Mouse (Mus musculus) liver, embryonic 16.5 days (tissue): Measurements from ENCODE around the gene Begain. TPM values are rescaled to one million over a fixed set of nuclear protein-coding genes. Genes with fewer than 3 reads are reported as not detected.

Experiments
- ATAC-seq: fragments of 200-750 bp; cut with Nextera tagmentation; 2 replicates; pipeline ENCODE4 v1.8.0; 2017; ENCODE audit warnings: low read depth, mild to moderate bottlenecking, moderate number of reproducible peaks, moderate library complexity
- H3K27ac ChIP-seq: fragments of 300-500 bp; sonication (generic); 2 replicates; pipeline ENCODE4 v1.5.1; 2014; ENCODE audit warnings: mild to moderate bottlenecking, low read length
- H3K27me3 ChIP-seq: fragments of 300-500 bp; sonication (generic); 2 replicates; pipeline ENCODE4 v1.6.1; 2014; ENCODE audit warnings: low read depth, low read length, mixed read lengths; ENCODE audit not compliant: control insufficient read depth, insufficient read depth
- H3K36me3 ChIP-seq: fragments of 300-500 bp; sonication (generic); 2 replicates; pipeline ENCODE4 v1.6.1; 2014; ENCODE audit warnings: mild to moderate bottlenecking; ENCODE audit not compliant: control insufficient read depth, insufficient read depth
- H3K4me1 ChIP-seq: fragments of 300-500 bp; sonication (generic); 2 replicates; pipeline ENCODE4 v1.6.1; 2014; ENCODE audit warnings: low read depth, low read length, mixed read lengths; ENCODE audit not compliant: control insufficient read depth
- H3K4me2 ChIP-seq: fragments of 300-500 bp; sonication (generic); 2 replicates; pipeline ENCODE4 v1.6.1; 2014; ENCODE audit warnings: low read depth, low read length, mixed read lengths
- H3K4me3 ChIP-seq: fragments of 300-500 bp; sonication (generic); 2 replicates; pipeline ENCODE4 v1.5.1; 2014; ENCODE audit warnings: low read depth, mild to moderate bottlenecking, low read length
- H3K9ac ChIP-seq: fragments of 300-500 bp; sonication (generic); 2 replicates; pipeline ENCODE4 v1.6.1; 2014; ENCODE audit warnings: low read depth, low read length
- H3K9me3 ChIP-seq: fragments of 300-500 bp; sonication (generic); replicated peaks from 2 replicates; pipeline ENCODE4 v1.6.1; 2016; ENCODE audit warnings: low read length; ENCODE audit not compliant: control insufficient read depth
- WGBS: fragments of 180-500 bp; shearing (Covaris S2); extraction: QIAGEN DNeasy Blood & Tissue Kit; methylation state at CpG from one replicate; pipeline ENCODE4 v1.1.7; 2014; ENCODE audit not compliant: insufficient replicate concordance; 5-methylcytosine and 5-hydroxymethylcytosine counted together
- polyA plus RNA-seq: library from polyadenylated mRNA; unstranded; fragments of >200 nt; fragmentation: Nextera tagmentation; extraction: Ambion mirVana; gene quantifications from 2 replicates; pipeline ENCODE4 v1.2.1, GENCODE M21; 2015

The Begain gene
- polyA plus RNA-seq, 1 experiment from 2014 or later: 0.66 TPM

DNA sequence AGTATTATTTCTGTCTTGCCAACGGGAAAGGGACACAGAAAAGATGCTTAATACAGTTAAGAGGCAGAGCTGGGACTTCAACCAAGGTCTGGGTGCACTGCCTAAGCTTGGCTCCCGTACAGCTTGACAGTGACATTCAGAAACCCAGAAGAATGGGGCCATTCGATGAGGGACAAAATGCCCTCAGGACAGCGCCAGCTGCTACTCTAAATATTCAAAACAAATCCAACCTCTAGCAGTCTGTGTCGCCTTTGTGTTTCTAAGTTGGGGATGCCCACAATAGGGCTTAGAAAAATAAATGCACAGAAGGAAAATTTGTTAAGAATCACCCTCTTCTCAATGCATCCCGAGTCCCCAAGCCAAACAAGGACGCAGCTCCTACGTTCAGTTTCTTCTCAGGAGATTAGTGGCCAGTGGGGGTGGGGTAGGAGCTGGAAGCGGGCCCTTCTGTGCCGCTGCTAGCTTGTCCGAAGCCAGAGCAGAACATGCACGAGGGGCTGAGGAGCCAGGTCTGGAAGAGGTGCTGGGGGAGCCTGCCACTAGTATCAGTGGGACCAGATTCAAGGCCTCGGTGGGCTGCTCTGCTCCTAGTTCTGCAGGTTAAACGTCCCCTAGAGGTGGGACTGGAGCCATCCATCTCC, 29.7 kb downstream of the Begain start:
- Histone ChIP-seq H3K4me1 (no peaks in the 10 kb centered on the region), H3K27me3 (peaks cover 10% of the 10 kb centered on the region), H3K9ac (no peak overlapping the region), H3K4me3 (no peak overlapping the region), H3K27ac (no peak overlapping the region), H3K4me2 (no peak overlapping the region), H3K36me3 (no peaks in the 10 kb centered on the region), H3K9me3 (no peaks in the 10 kb centered on the region)
- no peak for ATAC-seq
- 53% methylated on average over 14 of the region's 14 CpGs for WGBS

DNA sequence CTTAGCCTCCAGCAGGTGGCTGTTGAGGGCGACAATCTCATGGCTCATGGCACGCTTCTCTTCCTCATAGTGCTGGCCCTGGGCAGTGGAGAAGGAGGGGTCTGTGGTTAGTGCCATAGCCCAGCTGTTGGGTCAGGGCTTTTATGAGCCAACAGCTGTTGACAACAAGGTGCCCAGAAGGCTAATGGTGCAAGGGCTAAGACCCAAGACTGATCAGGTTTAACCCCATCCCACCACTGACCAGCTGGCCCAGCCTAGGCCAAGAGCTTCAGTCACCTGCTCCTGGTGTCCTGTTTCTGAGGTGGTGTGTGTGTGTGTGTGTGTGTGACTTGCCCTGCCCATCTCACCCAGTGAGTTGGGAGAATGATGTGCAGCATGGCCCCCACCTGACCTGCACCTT, 31.0 kb downstream of the Begain start:
- Histone ChIP-seq H3K4me2 (no peak overlapping the region), H3K9me3 (no peaks in the 10 kb centered on the region)

DNA sequence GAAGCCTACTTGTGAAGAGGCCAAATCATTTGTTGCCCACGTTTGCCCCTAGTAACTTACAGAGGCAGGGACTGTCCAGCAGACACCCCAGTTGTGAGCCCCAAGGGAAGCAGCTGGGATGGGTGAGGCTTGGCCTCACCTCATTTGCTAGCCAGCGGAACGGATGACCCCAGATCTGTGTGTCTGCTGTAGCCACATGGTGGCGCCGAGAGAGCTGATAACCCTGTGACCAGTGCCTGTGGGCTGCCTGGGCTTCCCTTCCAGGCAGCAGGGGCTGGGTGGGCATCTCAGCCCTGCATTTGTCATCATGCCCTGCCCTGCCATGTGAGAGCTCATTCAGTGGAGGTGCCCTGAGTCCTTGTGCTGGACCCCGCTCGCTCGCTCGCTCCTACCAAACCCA, 44.2 kb downstream of the Begain start:
- ATAC-seq: no peak
- Histone ChIP-seq H3K4me2 (no peak overlapping the region), H3K4me3 (no peak overlapping the region), H3K27me3 (no peaks in the 10 kb centered on the region), H3K4me1 (no peaks in the 10 kb centered on the region), H3K27ac (no peak overlapping the region), H3K36me3 (no peaks in the 10 kb centered on the region), H3K9ac (no peak overlapping the region), H3K9me3 (no peaks in the 10 kb centered on the region)
- 60% methylated on average over 9 of the region's 9 CpGs for WGBS

More for the DNA sequence above, 31.0 kb downstream of the Begain start:
- 54% methylated on average over 2 of the region's 2 CpGs for WGBS
- Histone ChIP-seq H3K9ac (no peak overlapping the region), H3K27ac (no peak overlapping the region), H3K4me1 (no peaks in the 10 kb centered on the region), H3K36me3 (no peaks in the 10 kb centered on the region), H3K4me3 (no peak overlapping the region), H3K27me3 (peaks cover 20% of the 10 kb centered on the region)
- no peak for ATAC-seq

DNA sequence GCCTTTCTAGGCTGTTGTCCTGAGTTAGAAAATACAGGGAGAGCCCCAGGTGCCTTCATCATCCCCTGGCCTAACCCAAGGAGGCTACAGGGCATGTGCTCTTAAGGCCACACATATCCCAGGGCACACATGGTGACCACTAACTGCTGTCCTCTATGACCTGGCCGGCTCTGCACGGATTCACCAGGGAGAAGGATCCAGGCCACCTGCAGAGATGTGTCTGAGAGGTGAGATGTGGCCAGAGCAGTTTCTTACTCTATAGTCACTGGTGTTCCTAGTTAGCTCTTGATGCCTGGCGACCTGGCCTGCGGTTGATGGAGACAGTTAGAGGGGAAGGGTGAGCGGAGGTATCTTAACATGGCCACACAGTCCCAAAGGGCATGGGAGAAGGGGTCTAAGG, 45.1 kb downstream of the Begain start:
- Histone ChIP-seq H3K4me3 (no peak overlapping the region), H3K27me3 (no peaks in the 10 kb centered on the region), H3K27ac (no peak overlapping the region), H3K4me2 (no peak overlapping the region), H3K36me3 (no peaks in the 10 kb centered on the region), H3K9ac (no peak overlapping the region), H3K4me1 (no peaks in the 10 kb centered on the region), H3K9me3 (no peaks in the 10 kb centered on the region)
- no peak for ATAC-seq
- WGBS: 67% methylated on average over 5 of the region's 5 CpGs

DNA sequence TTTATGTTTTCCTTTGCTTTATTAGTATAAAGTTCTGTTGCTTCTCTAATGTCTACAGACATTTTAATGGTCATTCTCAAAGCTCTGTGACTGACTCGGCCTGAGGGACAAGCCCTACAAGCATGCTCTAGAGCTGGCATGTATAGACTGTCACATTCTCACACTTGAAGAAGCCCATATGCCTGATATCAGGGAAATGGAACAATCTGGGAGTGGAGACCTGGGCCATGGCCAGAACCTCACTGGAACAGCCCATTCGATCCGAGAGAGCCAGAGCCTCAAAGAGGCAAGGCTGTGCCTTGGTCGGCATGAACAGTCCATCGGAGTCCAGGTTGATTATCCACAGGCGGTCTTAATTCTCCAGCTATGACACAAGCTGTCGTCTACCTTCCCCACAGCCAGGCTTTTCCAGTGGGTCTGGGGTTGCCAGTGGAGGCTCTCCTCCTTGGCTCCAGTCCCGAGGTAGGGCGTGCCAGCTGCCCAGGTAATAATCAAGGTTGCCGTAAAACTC, 45.8 kb downstream of the Begain start:
- no peak overlapping the region for H3K4me3 ChIP-seq
- no peaks in the 10 kb centered on the region for H3K36me3 ChIP-seq
- no peaks in the 10 kb centered on the region for H3K9me3 ChIP-seq
- ATAC-seq: no peak
- no peaks in the 10 kb centered on the region for H3K27me3 ChIP-seq
- no peaks in the 10 kb centered on the region for H3K4me1 ChIP-seq
- H3K27ac ChIP-seq: no peak overlapping the region
- H3K9ac ChIP-seq: no peak overlapping the region
- 65% methylated on average over 10 of the region's 10 CpGs for WGBS
- H3K4me2 ChIP-seq: no peak overlapping the region

DNA sequence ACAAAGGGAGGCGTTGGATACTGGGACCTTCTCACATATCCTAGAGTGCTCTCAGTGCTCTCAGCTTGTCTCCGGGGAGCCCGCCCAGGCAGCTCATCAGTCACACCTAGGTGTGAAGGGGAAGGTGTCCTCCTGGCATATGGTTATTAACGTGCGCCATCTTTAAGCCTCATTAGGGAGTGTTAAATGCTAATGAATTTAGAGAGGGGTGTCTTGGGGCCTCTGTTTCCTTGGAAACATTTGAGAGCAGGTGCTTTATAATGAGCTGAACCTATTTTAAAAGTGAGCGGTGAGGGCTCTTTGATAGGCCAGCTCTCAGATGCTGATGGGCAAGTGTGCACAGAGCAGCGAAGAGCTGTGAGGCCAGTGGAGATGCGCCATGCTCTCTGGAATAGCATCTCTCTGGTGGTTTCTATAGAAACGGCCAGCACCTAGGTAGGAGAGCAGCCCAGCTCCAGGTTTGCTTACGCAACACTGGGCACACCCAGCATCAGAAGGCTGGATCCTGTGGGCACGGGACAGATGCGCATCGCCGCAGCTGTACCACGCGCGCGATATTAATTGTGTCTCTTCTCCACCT, 57.9 kb downstream of the Begain start:
- Histone ChIP-seq H3K36me3 (no peaks in the 10 kb centered on the region), H3K27me3 (no peaks in the 10 kb centered on the region), H3K4me1 (no peaks in the 10 kb centered on the region), H3K27ac (no peak overlapping the region), H3K9me3 (no peaks in the 10 kb centered on the region), H3K4me3 (no peak overlapping the region), H3K4me2 (no peak overlapping the region), H3K9ac (no peak overlapping the region)
- no peak for ATAC-seq
- 78% methylated on average over 18 of the region's 18 CpGs for WGBS

DNA sequence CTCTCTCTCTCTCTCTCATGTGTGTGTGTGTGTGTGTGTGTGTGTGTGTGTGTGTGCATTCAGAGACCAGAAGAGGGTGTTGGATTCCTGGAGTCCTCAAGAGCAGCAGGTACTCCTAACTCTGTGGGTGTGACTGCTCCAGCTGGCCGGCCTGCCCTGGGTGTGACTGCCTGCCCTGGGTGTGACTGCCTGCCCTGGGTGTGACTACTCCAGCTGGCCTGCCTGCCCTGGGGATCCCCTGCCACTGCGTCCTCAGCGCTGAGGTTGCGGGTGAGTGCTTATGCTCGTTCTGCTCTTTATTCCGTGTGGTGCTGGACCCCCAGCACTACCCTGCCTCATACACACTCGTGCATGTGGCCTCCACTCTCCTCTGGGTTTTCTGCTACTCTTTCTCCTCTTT, 65.0 kb downstream of the Begain start:
- no peak overlapping the region for H3K27ac ChIP-seq
- no peak for ATAC-seq
- no peaks in the 10 kb centered on the region for H3K27me3 ChIP-seq
- H3K9ac ChIP-seq: no peak overlapping the region
- H3K9me3 ChIP-seq: no peaks in the 10 kb centered on the region
- H3K4me3 ChIP-seq: no peak overlapping the region
- no peak overlapping the region for H3K4me2 ChIP-seq
- WGBS: 52% methylated on average over 7 of the region's 7 CpGs
- H3K36me3 ChIP-seq: no peaks in the 10 kb centered on the region
- H3K4me1 ChIP-seq: no peaks in the 10 kb centered on the region

DNA sequence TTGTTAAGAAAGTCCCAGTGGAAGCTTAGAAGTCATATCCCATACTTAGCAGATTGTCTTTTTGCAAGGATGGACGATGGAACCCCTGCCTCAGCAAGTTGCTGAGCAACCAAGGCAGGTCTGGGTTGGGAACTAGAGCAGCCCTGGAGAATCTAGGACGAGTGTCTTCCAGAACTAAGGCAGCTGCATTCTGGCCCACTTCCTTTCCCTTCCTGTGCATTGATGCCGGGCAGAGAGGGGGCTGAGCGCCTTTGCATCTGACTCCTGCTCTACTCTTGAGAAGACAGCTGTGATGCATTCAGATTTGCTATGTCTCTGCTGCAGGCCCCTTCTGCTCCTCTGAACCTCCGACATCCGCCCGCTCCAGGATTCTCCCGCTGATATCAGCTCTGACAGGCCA, 70.8 kb downstream of the Begain start:
- H3K27ac ChIP-seq: no peak overlapping the region
- no peak overlapping the region for H3K9ac ChIP-seq
- no peaks in the 10 kb centered on the region for H3K27me3 ChIP-seq
- WGBS: 68% methylated on average over 8 of the region's 8 CpGs
- H3K36me3 ChIP-seq: no peaks in the 10 kb centered on the region
- H3K4me2 ChIP-seq: no peak overlapping the region
- ATAC-seq: no peak
- no peaks in the 10 kb centered on the region for H3K9me3 ChIP-seq
- H3K4me3 ChIP-seq: no peak overlapping the region
- no peaks in the 10 kb centered on the region for H3K4me1 ChIP-seq

DNA sequence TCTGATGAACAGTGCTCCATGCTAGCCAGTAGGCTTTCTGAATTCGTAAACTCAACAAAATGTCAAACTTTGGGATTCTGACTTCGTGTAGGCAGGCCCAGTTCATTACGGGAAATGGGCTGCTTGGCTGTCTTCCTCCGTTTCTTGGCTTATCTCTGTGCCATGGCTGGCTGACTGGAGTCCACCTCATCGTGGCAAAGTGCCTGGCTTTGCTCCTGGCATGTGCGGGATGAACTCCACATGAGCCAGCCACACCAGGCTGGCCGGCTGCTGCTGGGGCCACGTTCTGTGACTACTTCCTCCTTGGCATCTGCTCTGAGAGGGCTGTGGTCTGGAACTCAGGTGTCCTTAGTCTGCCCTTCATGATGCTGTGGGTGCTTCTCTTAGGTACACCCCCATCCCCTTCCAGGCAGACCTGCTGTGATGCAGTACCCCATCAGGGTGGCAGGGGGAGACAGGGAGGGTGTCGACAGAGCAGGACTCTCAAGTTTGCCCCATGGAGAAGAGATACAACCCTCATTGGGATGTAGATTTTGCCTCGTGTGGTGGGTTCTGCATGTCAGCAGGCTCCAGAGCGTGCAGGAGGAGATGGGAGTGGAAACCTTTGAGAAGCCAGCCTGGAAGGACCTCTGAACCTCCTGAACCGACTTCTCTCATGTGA, 71.9 kb downstream of the Begain start:
- H3K36me3 ChIP-seq: no peaks in the 10 kb centered on the region
- no peak for ATAC-seq
- 55% methylated on average over 12 of the region's 12 CpGs for WGBS
- no peaks in the 10 kb centered on the region for H3K9me3 ChIP-seq
- H3K4me1 ChIP-seq: no peaks in the 10 kb centered on the region
- no peak overlapping the region for H3K4me2 ChIP-seq
- no peak overlapping the region for H3K4me3 ChIP-seq
- H3K27ac ChIP-seq: no peak overlapping the region
- no peaks in the 10 kb centered on the region for H3K27me3 ChIP-seq
- no peak overlapping the region for H3K9ac ChIP-seq
